Mouse (Mus musculus): ENCODE measurements around the gene Olfr1234. TPM values are rescaled to one million over a fixed set of nuclear protein-coding genes. Genes with fewer than 3 reads are reported as not detected.

Olfr1234 gene
- total RNA-seq (2021), result not detected
- long read RNA-seq, experiment 1, result 0 reads
- long read RNA-seq, experiment 2, result 0 reads

GRCm38 (mm10) chr2:89364765-89365164 lies at the start of gene Olfr1234:
Gene Olfr1234 (minus strand): TSS chr2:89364865.
- DNase-seq, result no peak
- no peak for TF ChIP-seq CTCF (IDR thresholded peaks at IDR 0.05)
- intact Hi-C loops (cut with DNase I), result no loop called here
- Histone ChIP-seq H3K4me3 (no peak within 1 kb of the TSS), H3K27ac (no peak within 1 kb of the TSS)

GRCm38 (mm10) chr2:89409576-89409975 lies 44.9 kb upstream of the Olfr1234 start, which contains the start of gene Olfr1238:
Gene Olfr1238 (minus strand): TSS chr2:89409676.
- DNase-seq, result no peak
- no peak within 1 kb of the TSS for H3K27ac ChIP-seq
- intact Hi-C loops (cut with DNase I), result no loop called here
- no peak within 1 kb of the TSS for H3K4me3 ChIP-seq
- no peak for TF ChIP-seq CTCF (IDR thresholded peaks at IDR 0.05)

- no peak overlapping the region for H3K27ac ChIP-seq
- intact Hi-C loops (cut with DNase I), result no loop called here
- no peak overlapping the region for H3K4me3 ChIP-seq
- DNase-seq, result no peak
- TF ChIP-seq CTCF (IDR thresholded peaks at IDR 0.05), result no peak
Observed at GRCm38 (mm10) chr2:89400882-89401281, 36.2 kb upstream of the Olfr1234 start.

GRCm38 (mm10) chr2:89342298-89342697 lies 22.4 kb downstream of the Olfr1234 start, which contains the start of gene Olfr1233:
Gene Olfr1233 (minus strand): TSS chr2:89342398.
- TF ChIP-seq CTCF (IDR thresholded peaks at IDR 0.05), result no peak
- no peak for DNase-seq
- no peak within 1 kb of the TSS for H3K4me3 ChIP-seq
- no peak within 1 kb of the TSS for H3K27ac ChIP-seq
- intact Hi-C loops (cut with DNase I), result no loop called here

GRCm38 (mm10) chr2:89329575-89329974 lies 35.1 kb downstream of the Olfr1234 start, which contains the start of gene Olfr1232:
Gene Olfr1232 (minus strand): TSS chr2:89329675.
- intact Hi-C loops (cut with DNase I), result no loop called here
- no peak for TF ChIP-seq CTCF (IDR thresholded peaks at IDR 0.05)
- Histone ChIP-seq H3K4me3 (no peak within 1 kb of the TSS), H3K27ac (no peak within 1 kb of the TSS)
- no peak for DNase-seq

Other genes starting within 250 kb of the Olfr1234 start
- gene Olfr1221, start 247.6 kb downstream of the Olfr1234 start, total RNA-seq (2021), result not detected
- not detected for gene Olfr1222, start 231.8 kb downstream of the Olfr1234 start, total RNA-seq (2021)
- not detected for gene Olfr1223, start 213.3 kb downstream of the Olfr1234 start, total RNA-seq (2021)
- not detected for gene Olfr1224-ps1, start 200.8 kb downstream of the Olfr1234 start, total RNA-seq (2021)
- not detected for gene Olfr1225, start 190.2 kb downstream of the Olfr1234 start, total RNA-seq (2021)
- not detected for gene Olfr1226, start 164.8 kb downstream of the Olfr1234 start, total RNA-seq (2021)
- gene Olfr1228, start 110.8 kb downstream of the Olfr1234 start, total RNA-seq (2021), result not detected
- gene Olfr1229, start 76.9 kb downstream of the Olfr1234 start, total RNA-seq (2021), result not detected
- gene Olfr1230, start 67.6 kb downstream of the Olfr1234 start, total RNA-seq (2021), result not detected
- not detected for gene Olfr1231, start 57.8 kb downstream of the Olfr1234 start, total RNA-seq (2021)
- not detected for gene Olfr1232, start 35.2 kb downstream of the Olfr1234 start, total RNA-seq (2021)
- not detected for gene Olfr1233, start 22.5 kb downstream of the Olfr1234 start, total RNA-seq (2021)
- not detected for gene Olfr1238, start 44.8 kb upstream of the Olfr1234 start, total RNA-seq (2021)
- not detected for gene Olfr1239, start 55.5 kb upstream of the Olfr1234 start, total RNA-seq (2021)
- not detected for gene Olfr1240, start 78.1 kb upstream of the Olfr1234 start, total RNA-seq (2021)
- not detected for gene Olfr1241, start 122.3 kb upstream of the Olfr1234 start, total RNA-seq (2021)
- gene Olfr1242, start 133.5 kb upstream of the Olfr1234 start, total RNA-seq (2021), result not detected
- not detected for gene Olfr1243, start 166.6 kb upstream of the Olfr1234 start, total RNA-seq (2021)
- gene Olfr1245, start 213.6 kb upstream of the Olfr1234 start, total RNA-seq (2021), result not detected
- not detected for gene Olfr1246, start 228.3 kb upstream of the Olfr1234 start, total RNA-seq (2021)
- gene Olfr1247, start 249.3 kb upstream of the Olfr1234 start, total RNA-seq (2021), result under 1 TPM; 0.03 to 0.06 TPM